8 mouse cellular contexts compared by ENCODE assay signal in the genomic region with DNA sequence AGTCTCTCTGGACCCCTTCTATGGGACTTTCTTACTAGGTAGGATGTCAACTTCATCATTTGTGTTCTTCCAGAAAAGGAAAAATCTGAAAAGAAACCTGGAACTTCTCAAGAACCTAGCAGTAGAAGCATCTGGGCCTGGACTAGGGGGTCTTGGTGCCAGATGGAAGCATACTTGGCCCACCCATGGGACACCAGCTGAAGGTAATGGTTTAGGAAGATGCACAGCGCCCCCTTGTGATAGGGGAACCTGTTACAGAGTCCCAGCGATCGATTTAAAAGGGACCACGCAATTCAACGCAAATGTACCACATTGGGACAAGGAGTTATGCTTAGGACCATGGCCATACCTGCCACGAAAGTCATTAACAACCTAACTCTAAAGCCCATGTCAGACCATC. TPM values are rescaled to one million over a fixed set of nuclear protein-coding genes. Genes with fewer than 3 reads are reported as not detected.
DNase-seq lines count a peak whose midpoint lies in the region; ATAC-seq and TF ChIP-seq lines count a peak whose summit lies in the region.

No protein-coding gene starts in this region.

- peak; percentile 68 for TF ChIP-seq CTCF in cortical plate, adult 2 months (IDR thresholded peaks at IDR 0.05; ENCODE audit: extremely low read depth, insufficient read depth, low read length)

- no peaks in the 10 kb centered on the region for H3K4me1 ChIP-seq in cortical plate, adult 2 months (ENCODE audit: control insufficient read depth, insufficient read depth, low read length)

- ATAC-seq in activated CD4-positive, CD25-positive, alpha-beta regulatory T cell, adult 4 months = no peak

- no peak overlapping the region for H3K27ac ChIP-seq in cortical plate, adult 2 months (ENCODE audit: insufficient read depth, low read length)

- peak; percentile 84 for DNase-seq in heart, adult 11 months
- no peak for DNase-seq in heart, postnatal 25 days (ENCODE audit: low spot score)
- peak; percentile 18 for DNase-seq in 416B (ENCODE audit: low read depth)
- peak; percentile 62 for DNase-seq in ZHBTc4 (ENCODE audit: low read depth, low spot score)
- DNase-seq in layer of hippocampus, adult 11-12 months (ENCODE audit: low spot score) = peak; percentile 72
- peak; percentile 34 for DNase-seq in lung, postnatal 25 days (ENCODE audit: low spot score)

- intact Hi-C loops in heart, postnatal 25 days (cut with DNase I) = no loop called here

- no peak for TF ChIP-seq POLR2A in cortical plate, adult 2 months (IDR thresholded peaks at IDR 0.05; ENCODE audit: extremely low read depth, insufficient read depth, low read length)

- no peak overlapping the region for H3K4me3 ChIP-seq in cortical plate, adult 2 months (ENCODE audit: insufficient read depth, low read length)

RNA-seq across cellular contexts. Expression of gene Foxo6, which starts 36.0 kb away (rescaled TPM):
- 1 to 10 TPM; 2.6 to 5.6 TPM for total RNA-seq in heart, postnatal 25 days (2021)
- polyA plus RNA-seq in cortical plate, adult 2 months (2012; rRNA removed) = 8.5 and 9.5 TPM in 2 replicates
- not detected for polyA plus RNA-seq in activated CD4-positive, CD25-positive, alpha-beta regulatory T cell, adult 4 months (2017; shearing (Covaris generic))
